Mouse (Mus musculus) T-cell, adult 66 days (primary cell): ENCODE data around the gene Dxo. TPM values are rescaled to one million over a fixed set of nuclear protein-coding genes. Genes with fewer than 3 reads are reported as not detected.

Source experiments
- total RNA-seq, 2 experiments: library from RNA; stranded (reverse); gene quantifications; 3 replicates in 1 of 2; 4 replicates in 1 of 2; pipeline ENCODE4 v1.2.4; 2023

Gene Dxo
- total RNA-seq = 10 to 100 TPM; 74.3 to 76.9 TPM

GRCm38 (mm10) chr17:34836856-34837221 is at the start of gene Dxo, which contains the start of gene Stk19:
Gene Dxo, plus strand, starts transcription at chr17:34837019.
Gene Stk19, minus strand, starts transcription at chr17:34836945.

GRCm38 (mm10) chr17:34804301-34804700 is 32.5 kb upstream of the Dxo start, which contains the start of gene Cyp21a1:
Gene Cyp21a1, minus strand, starts transcription at chr17:34804561.

GRCm38 (mm10) chr17:34849722-34850516 is 13.1 kb downstream of the Dxo start, which contains the start of the genes Skiv2l and Nelfe:
Gene Skiv2l, minus strand, starts transcription at chr17:34850210.
Gene Nelfe, plus strand, starts transcription at chr17:34850391.

GRCm38 (mm10) chr17:34862416-34863081 is 25.7 kb downstream of the Dxo start, which contains the start of gene Cfb:
Gene Cfb, minus strand, starts transcription at chr17:34862518.

GRCm38 (mm10) chr17:34879336-34879879 is 42.6 kb downstream of the Dxo start, which contains the start of gene Zbtb12:
Gene Zbtb12, plus strand, starts transcription at chr17:34879483.

GRCm38 (mm10) chr17:34881683-34882310 is 45.0 kb downstream of the Dxo start, which contains the start of gene Gm20547:
Gene Gm20547, minus strand, starts transcription at chr17:34882042.

Other genes with a start within 250 kb of the Dxo start
- gene Gpsm3, start 247.2 kb upstream of the Dxo start, total RNA-seq = 100 to 1,000 TPM; 217 to 222 TPM
- gene Pbx2, start 245.8 kb upstream of the Dxo start, total RNA-seq = 10 to 100 TPM; 52.2 to 55.0 TPM
- 1 to 10 TPM; 9.0 to 9.7 TPM for gene Ager, start 239.2 kb upstream of the Dxo start, total RNA-seq
- 10 to 100 TPM; 39.2 to 39.6 TPM for gene Rnf5, start 233.3 kb upstream of the Dxo start, total RNA-seq
- gene Agpat1, start 232.8 kb upstream of the Dxo start, total RNA-seq = 10 to 100 TPM; 58.6 to 68.9 TPM
- 1 to 10 TPM; 5.2 to 7.1 TPM for gene Egfl8, start 221.0 kb upstream of the Dxo start, total RNA-seq
- gene Ppt2, start 208.5 kb upstream of the Dxo start, total RNA-seq = 10 to 100 TPM; 28.1 to 31.6 TPM
- gene Prrt1, start 207.5 kb upstream of the Dxo start, total RNA-seq = 10 to 100 TPM; 13.9 to 20.0 TPM
- 1 to 10 TPM; 2.1 to 3.5 TPM for gene Fkbpl, start 192.3 kb upstream of the Dxo start, total RNA-seq
- 10 to 100 TPM; 46.2 to 55.1 TPM for gene Atf6b, start 189.9 kb upstream of the Dxo start, total RNA-seq
- under 1 TPM in 1 of 2 experiments, not detected in 1; 0.09 TPM for gene Tnxb, start 166.5 kb upstream of the Dxo start, total RNA-seq
- gene C4b, start 93.1 kb upstream of the Dxo start, total RNA-seq = 1 to 10 TPM in 1 of 2 experiments, under 1 TPM in 1; 0.93 to 1.6 TPM
- not detected for gene Cyp21a1, start 32.5 kb upstream of the Dxo start, total RNA-seq
- gene Stk19, start 74 bp upstream of the Dxo start, total RNA-seq = 10 to 100 TPM; 57.0 to 64.6 TPM
- gene Skiv2l, start 13.2 kb downstream of the Dxo start, total RNA-seq = 100 to 1,000 TPM; 102 to 116 TPM
- gene Nelfe, start 13.4 kb downstream of the Dxo start, total RNA-seq = 10 to 100 TPM; 29.5 to 31.1 TPM
- under 1 TPM in 1 of 2 experiments, not detected in 1; 0.38 TPM for gene Cfb, start 25.5 kb downstream of the Dxo start, total RNA-seq
- 1 to 10 TPM; 4.7 to 5.7 TPM for gene Zbtb12, start 42.5 kb downstream of the Dxo start, total RNA-seq
- not detected for gene Gm20547, start 45.0 kb downstream of the Dxo start, total RNA-seq
- gene C2, start 61.2 kb downstream of the Dxo start, total RNA-seq = 1 to 10 TPM in 1 of 2 experiments, under 1 TPM in 1; 0.35 to 2.6 TPM
- 100 to 1,000 TPM; 127 to 138 TPM for gene Ehmt2, start 61.5 kb downstream of the Dxo start, total RNA-seq
- not detected for gene Slc44a4, start 77.4 kb downstream of the Dxo start, total RNA-seq
- gene Neu1, start 94.2 kb downstream of the Dxo start, total RNA-seq = 10 to 100 TPM; 43.5 to 54.2 TPM
- gene Hspa1b, start 122.2 kb downstream of the Dxo start, total RNA-seq = 10 to 100 TPM; 10.4 to 11.9 TPM
- gene Gm20481, start 132.9 kb downstream of the Dxo start, total RNA-seq = not detected
- gene Hspa1a, start 135.1 kb downstream of the Dxo start, total RNA-seq = 1 to 10 TPM; 3.2 to 3.6 TPM
- gene Hspa1l, start 135.7 kb downstream of the Dxo start, total RNA-seq = not detected
- gene Lsm2, start 144.8 kb downstream of the Dxo start, total RNA-seq = 10 to 100 TPM; 31.7 to 37.8 TPM
- 100 to 1,000 TPM; 113 to 115 TPM for gene Vars, start 164.0 kb downstream of the Dxo start, total RNA-seq
- gene Vwa7, start 179.6 kb downstream of the Dxo start, total RNA-seq = under 1 TPM; 0.47 to 0.52 TPM
- 1 to 10 TPM in 1 of 2 experiments, not detected in 1; 2.3 TPM for gene Sapcd1, start 191.0 kb downstream of the Dxo start, total RNA-seq
- 1 to 10 TPM; 2.0 to 3.3 TPM for gene Msh5, start 209.7 kb downstream of the Dxo start, total RNA-seq
- gene Clic1, start 212.9 kb downstream of the Dxo start, total RNA-seq = 100 to 1,000 TPM; 161 to 180 TPM
- gene Ddah2, start 222.0 kb downstream of the Dxo start, total RNA-seq = 1 to 10 TPM in 1 of 2 experiments, under 1 TPM in 1; 0.86 to 4.1 TPM
- gene Ly6g6c, start 228.4 kb downstream of the Dxo start, total RNA-seq = not detected
- not detected for gene Mpig6b, start 229.2 kb downstream of the Dxo start, total RNA-seq
- gene Ly6g6e, start 239.9 kb downstream of the Dxo start, total RNA-seq = not detected
- not detected for gene Ly6g6d, start 241.0 kb downstream of the Dxo start, total RNA-seq
- not detected for gene Ly6g6f, start 248.6 kb downstream of the Dxo start, total RNA-seq